Mouse (Mus musculus) liver, embryonic 13.5 days (tissue): ENCODE data around the gene Inpp5d. TPM values are rescaled to one million over a fixed set of nuclear protein-coding genes. Genes with fewer than 3 reads are reported as not detected.

Source experiments
- ATAC-seq: fragments of 200-750 bp; cut with Nextera tagmentation; 2 replicates; pipeline ENCODE4 v1.8.0; 2017; ENCODE audit warnings: low read depth, mild to moderate bottlenecking, moderate number of reproducible peaks, moderate library complexity
- DNase-seq: peaks from one replicate; pipeline ENCODE4 v3.0.0; 2022
- H3K27ac ChIP-seq: fragments of 300-500 bp; sonication (generic); 2 replicates; pipeline ENCODE4 v1.5.1; 2015; ENCODE audit warnings: moderate library complexity, mild to moderate bottlenecking, inconsistent platforms
- H3K27me3 ChIP-seq: fragments of 300-500 bp; sonication (generic); 2 replicates; pipeline ENCODE4 v1.6.1; 2015; ENCODE audit warnings: mild to moderate bottlenecking, inconsistent platforms
- H3K36me3 ChIP-seq: fragments of 300-500 bp; sonication (generic); 2 replicates; pipeline ENCODE4 v1.6.1; 2015; ENCODE audit warnings: mild to moderate bottlenecking, inconsistent platforms
- H3K4me1 ChIP-seq: fragments of 300-500 bp; sonication (generic); replicated peaks from 2 replicates; pipeline ENCODE4 v1.6.1; 2015; ENCODE audit warnings: inconsistent platforms
- H3K4me2 ChIP-seq: fragments of 300-500 bp; sonication (generic); 2 replicates; pipeline ENCODE4 v1.6.1; 2015; ENCODE audit warnings: inconsistent platforms, mild to moderate bottlenecking, moderate library complexity
- H3K4me3 ChIP-seq: fragments of 300-500 bp; sonication (generic); replicated peaks from 2 replicates; pipeline ENCODE4 v1.5.1; 2015; ENCODE audit warnings: mild to moderate bottlenecking, inconsistent platforms
- H3K9ac ChIP-seq: fragments of 300-500 bp; sonication (generic); 2 replicates; pipeline ENCODE4 v1.6.1; 2015; ENCODE audit warnings: mild to moderate bottlenecking, inconsistent platforms
- H3K9me3 ChIP-seq: fragments of 300-500 bp; sonication (generic); replicated peaks from 2 replicates; pipeline ENCODE4 v1.6.1; 2016; ENCODE audit warnings: inconsistent platforms
- WGBS: fragments of 180-500 bp; shearing (Covaris S2); methylation state at CpG from one replicate; pipeline ENCODE4 v1.1.7; 2015; ENCODE audit not compliant: insufficient replicate concordance; 5-methylcytosine and 5-hydroxymethylcytosine counted together
- polyA plus RNA-seq: library from polyadenylated mRNA; unstranded; fragments of >200 nt; fragmentation: Nextera tagmentation; extraction: Ambion mirVana; gene quantifications from 2 replicates; pipeline ENCODE4 v1.2.1, GENCODE M21; 2015

Inpp5d gene
- polyA plus RNA-seq, result 11.0 and 13.9 TPM in 2 replicates

DNA sequence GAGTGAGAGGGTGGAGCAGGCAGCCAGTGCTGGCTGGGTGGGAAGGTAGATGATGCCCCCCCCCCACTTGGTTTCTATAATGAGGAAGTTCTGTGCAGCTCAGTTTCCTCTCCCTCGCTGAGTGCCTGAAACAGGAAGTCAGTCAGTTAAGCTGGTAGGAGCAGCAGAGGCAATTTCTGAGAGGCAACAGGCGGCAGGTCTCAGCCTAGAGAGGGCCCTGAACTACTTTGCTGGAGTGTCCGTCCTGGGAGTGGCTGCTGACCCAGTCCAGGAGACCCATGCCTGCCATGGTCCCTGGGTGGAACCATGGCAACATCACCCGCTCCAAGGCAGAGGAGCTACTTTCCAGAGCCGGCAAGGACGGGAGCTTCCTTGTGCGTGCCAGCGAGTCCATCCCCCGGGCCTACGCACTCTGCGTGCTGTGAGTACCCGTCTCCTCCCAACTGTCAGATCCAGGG, at the start of gene Inpp5d:
Inpp5d (plus strand) TSS at position 102 of the 458 bp plus-strand sequence.
- Histone ChIP-seq H3K27ac (peak within 1 kb of the TSS; percentile 76), H3K36me3 (no peaks in the 10 kb centered on the region), H3K27me3 (no peaks in the 10 kb centered on the region), H3K4me1 (peaks cover 62% of the 10 kb centered on the region), H3K9me3 (no peaks in the 10 kb centered on the region), H3K4me3 (peak within 1 kb of the TSS; percentile 62), H3K9ac (peak within 1 kb of the TSS; percentile 77), H3K4me2 (peak within 1 kb of the TSS; percentile 78)
- DNase-seq (no peak), ATAC-seq (peak; percentile 61)
- 18% methylated on average over 12 of the region's 12 CpGs for WGBS

DNA sequence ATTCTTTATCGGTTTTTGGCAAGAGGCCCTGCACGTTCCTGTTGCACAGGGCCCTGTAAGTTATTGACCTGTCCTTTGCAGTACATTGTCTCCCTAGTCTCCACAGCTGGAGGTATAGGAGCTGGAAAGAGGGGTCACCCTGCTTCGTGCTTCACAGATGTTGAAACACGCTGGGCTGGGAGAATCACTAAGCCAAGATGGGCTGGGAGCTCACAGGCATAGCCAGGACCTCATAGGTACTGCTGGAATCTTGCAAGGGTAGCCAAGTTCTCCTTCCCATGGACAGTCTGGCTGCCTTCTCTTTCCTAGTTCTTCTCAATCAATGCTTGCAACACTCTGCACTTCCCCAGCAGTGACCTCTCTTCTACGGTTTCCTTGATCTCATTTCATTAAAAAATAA, 46.9 kb upstream of the Inpp5d start:
- Histone ChIP-seq H3K9ac (no peak overlapping the region), H3K4me3 (peak overlapping the region; percentile 34)
- WGBS, result 48% methylated on average over 5 of the region's 5 CpGs

DNA sequence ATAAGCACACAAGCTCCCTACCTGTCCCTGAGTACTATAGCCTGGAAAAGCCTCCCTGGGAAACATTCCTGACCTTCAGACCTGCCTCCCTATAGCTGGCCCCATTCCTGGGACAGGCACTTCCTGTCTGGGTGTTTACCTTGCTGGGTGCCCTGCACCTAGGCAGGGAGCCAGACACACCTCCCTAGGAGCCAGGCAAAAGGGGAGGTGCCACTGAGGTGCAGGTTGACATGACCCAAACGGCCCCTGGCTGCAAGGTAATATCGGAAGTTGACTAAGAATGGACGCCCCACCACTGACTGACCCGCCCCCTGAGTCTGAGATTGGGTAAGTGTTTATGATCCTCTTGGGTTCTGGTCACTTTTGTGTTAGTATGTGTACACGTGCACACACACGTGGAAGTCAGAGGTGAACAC, 46.3 kb upstream of the Inpp5d start, which contains the start of gene Ngef:
Ngef (minus strand) TSS at position 71 of the 416 bp plus-strand sequence.
- peak; percentile 6 for DNase-seq

More for the DNA sequence above, 46.9 kb upstream of the Inpp5d start:
- Histone ChIP-seq H3K4me1 (no peaks in the 10 kb centered on the region), H3K9me3 (no peaks in the 10 kb centered on the region), H3K36me3 (no peaks in the 10 kb centered on the region), H3K27me3 (no peaks in the 10 kb centered on the region), H3K27ac (peak overlapping the region; percentile 27), H3K4me2 (peak overlapping the region; percentile 36)
- DNase-seq (no peak), ATAC-seq (peak; percentile 8; the same call in 1 of the 2 replicates)

DNA sequence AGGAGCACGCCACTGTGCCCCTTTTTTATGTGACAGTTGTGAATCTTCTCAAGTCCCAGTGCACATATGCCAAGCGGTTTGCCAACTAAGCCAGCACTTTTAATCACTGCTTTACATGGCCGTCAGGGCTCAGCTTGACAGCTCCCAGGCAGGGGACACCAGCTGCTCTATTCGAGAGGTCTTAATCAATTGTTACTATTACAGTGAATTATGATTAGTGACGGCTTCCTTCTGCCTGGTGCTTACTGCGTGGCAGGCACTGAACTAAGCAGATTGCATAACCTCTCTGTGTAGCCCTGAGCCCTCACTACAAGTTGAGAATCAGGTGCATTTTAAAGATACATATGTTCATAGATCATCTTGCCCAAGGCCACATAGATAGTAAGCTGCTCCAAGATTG, 45.8 kb upstream of the Inpp5d start:
- 56% methylated on average over 6 of the region's 6 CpGs for WGBS
- no peaks in the 10 kb centered on the region for H3K27me3 ChIP-seq
- no peak overlapping the region for H3K4me3 ChIP-seq
- H3K27ac ChIP-seq, result peak overlapping the region; percentile 27; the same call in 1 of the 2 replicates
- no peak overlapping the region for H3K9ac ChIP-seq
- no peaks in the 10 kb centered on the region for H3K4me1 ChIP-seq
- peak overlapping the region; percentile 15; the same call in 1 of the 2 replicates for H3K4me2 ChIP-seq
- H3K9me3 ChIP-seq, result no peaks in the 10 kb centered on the region
- ATAC-seq, result no peak
- no peak for DNase-seq
- no peaks in the 10 kb centered on the region for H3K36me3 ChIP-seq

More for the DNA sequence above, 46.3 kb upstream of the Inpp5d start, which contains the start of gene Ngef:
- Histone ChIP-seq H3K27ac (peak within 1 kb of the TSS; percentile 27), H3K4me3 (peak within 1 kb of the TSS; percentile 34), H3K9ac (no peak within 1 kb of the TSS), H3K9me3 (no peaks in the 10 kb centered on the region), H3K27me3 (no peaks in the 10 kb centered on the region), H3K36me3 (no peaks in the 10 kb centered on the region), H3K4me1 (no peaks in the 10 kb centered on the region), H3K4me2 (peak within 1 kb of the TSS; percentile 36)
- peak; percentile 90 for ATAC-seq
- 48% methylated on average over 6 of the region's 6 CpGs for WGBS

DNA sequence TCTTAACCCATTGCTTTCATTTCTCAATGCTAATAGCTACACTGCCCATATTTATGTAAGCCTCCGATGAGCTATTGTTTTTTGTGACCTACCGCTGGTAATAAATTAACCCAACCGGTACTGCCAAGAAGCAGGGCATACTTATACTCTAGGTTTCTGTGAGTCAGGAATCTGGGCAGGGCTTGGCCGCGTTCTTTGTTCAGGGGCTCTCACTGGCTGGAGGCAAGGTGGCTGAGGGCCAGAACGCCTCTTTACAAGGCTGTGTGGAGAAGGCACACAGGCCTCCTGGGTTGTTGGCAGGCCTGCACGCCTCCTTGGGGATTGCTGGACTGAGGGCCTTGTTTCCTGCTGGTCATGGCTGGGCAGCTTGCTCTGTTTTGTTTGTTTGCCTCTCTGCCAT, 45.3 kb upstream of the Inpp5d start:
- no peaks in the 10 kb centered on the region for H3K27me3 ChIP-seq
- H3K4me2 ChIP-seq, result no peak overlapping the region
- no peak overlapping the region for H3K9ac ChIP-seq
- no peak for DNase-seq
- no peaks in the 10 kb centered on the region for H3K4me1 ChIP-seq
- H3K4me3 ChIP-seq, result no peak overlapping the region
- 72% methylated on average over 7 of the region's 7 CpGs for WGBS
- H3K27ac ChIP-seq, result no peak overlapping the region; the same call in 1 of the 2 replicates
- H3K36me3 ChIP-seq, result no peaks in the 10 kb centered on the region
- H3K9me3 ChIP-seq, result no peaks in the 10 kb centered on the region
- ATAC-seq, result no peak

DNA sequence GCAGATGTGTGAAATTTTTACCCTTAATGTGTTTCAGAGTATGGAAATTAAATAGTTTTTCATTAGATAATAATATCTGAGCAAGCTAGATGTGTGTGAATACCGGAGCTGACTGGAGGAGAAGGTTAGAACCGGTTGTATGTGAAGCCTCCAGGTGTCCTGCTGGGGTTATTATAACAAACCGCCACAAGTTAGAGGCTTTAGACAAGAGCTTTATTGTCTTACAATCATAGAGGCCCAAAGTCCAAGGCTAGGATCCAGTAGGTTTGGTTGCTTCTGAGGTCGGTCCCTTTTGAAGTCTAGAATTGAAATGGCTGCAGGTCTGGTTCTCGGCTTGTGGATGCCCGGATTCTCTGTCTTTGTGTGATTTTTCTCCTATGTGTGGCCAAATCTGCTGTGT, 41.1 kb upstream of the Inpp5d start:
- no peak for DNase-seq
- 76% methylated on average over 6 of the region's 6 CpGs for WGBS
- H3K4me1 ChIP-seq, result no peaks in the 10 kb centered on the region
- no peaks in the 10 kb centered on the region for H3K36me3 ChIP-seq
- peaks cover 9% of the 10 kb centered on the region for H3K27me3 ChIP-seq
- no peak overlapping the region for H3K27ac ChIP-seq
- no peak for ATAC-seq
- H3K9me3 ChIP-seq, result no peaks in the 10 kb centered on the region
- no peak overlapping the region for H3K4me2 ChIP-seq
- no peak overlapping the region for H3K4me3 ChIP-seq
- H3K9ac ChIP-seq, result no peak overlapping the region

DNA sequence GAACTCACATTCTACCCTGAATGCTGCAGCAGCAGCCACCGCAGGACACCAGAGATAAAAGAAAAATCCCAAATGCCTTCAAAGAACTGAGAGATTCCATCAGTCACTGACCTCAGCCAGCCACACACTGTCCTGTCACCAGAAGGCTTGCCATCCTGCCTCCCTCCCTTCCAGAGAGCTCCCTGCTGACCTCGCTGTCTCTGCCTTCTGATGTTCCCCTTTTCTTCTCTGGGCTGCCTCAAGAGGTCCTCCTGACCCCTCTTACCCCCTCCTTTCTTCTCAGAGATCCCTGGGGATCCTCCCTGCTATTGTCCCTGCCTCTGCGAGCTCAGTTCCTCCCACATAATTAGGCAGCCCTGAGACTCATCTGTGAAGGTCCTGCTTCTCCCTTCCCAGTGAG, 39.3 kb upstream of the Inpp5d start:
- H3K9ac ChIP-seq, result no peak overlapping the region
- no peak overlapping the region for H3K27ac ChIP-seq
- H3K4me2 ChIP-seq, result no peak overlapping the region
- H3K27me3 ChIP-seq, result peaks cover 9% of the 10 kb centered on the region
- no peaks in the 10 kb centered on the region for H3K9me3 ChIP-seq
- ATAC-seq, result no peak
- no peak for DNase-seq
- no peaks in the 10 kb centered on the region for H3K4me1 ChIP-seq
- no peak overlapping the region for H3K4me3 ChIP-seq
- no peaks in the 10 kb centered on the region for H3K36me3 ChIP-seq
- 12% methylated on average over 3 of the region's 3 CpGs for WGBS

DNA sequence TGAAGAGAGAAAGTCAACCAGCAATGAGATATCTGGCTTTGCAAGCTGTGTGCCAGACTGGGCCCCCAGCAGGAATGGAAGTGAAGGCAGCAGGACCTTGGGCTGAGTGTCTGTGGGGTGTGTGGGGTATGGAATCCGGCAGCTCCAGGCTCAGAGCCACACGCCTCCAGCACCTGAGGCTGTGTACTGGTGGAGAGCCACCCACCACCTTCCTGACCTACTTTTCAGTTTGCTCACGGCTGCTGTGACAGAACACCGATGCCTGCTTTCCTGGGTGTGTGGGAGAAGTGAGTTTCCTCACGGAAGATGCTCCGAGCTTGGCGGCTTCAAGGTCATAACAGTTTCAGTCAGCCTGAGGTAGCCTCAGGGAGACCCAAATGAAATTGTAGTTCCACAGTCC, 30.9 kb upstream of the Inpp5d start:
- 74% methylated on average over 7 of the region's 7 CpGs for WGBS
- H3K9ac ChIP-seq, result no peak overlapping the region
- no peak overlapping the region for H3K4me2 ChIP-seq
- no peaks in the 10 kb centered on the region; the same call in 1 of the 2 replicates for H3K4me1 ChIP-seq
- ATAC-seq (no peak), DNase-seq (no peak)
- H3K36me3 ChIP-seq, result no peaks in the 10 kb centered on the region
- no peaks in the 10 kb centered on the region for H3K27me3 ChIP-seq
- H3K9me3 ChIP-seq, result no peaks in the 10 kb centered on the region
- no peak overlapping the region for H3K27ac ChIP-seq
- no peak overlapping the region for H3K4me3 ChIP-seq

DNA sequence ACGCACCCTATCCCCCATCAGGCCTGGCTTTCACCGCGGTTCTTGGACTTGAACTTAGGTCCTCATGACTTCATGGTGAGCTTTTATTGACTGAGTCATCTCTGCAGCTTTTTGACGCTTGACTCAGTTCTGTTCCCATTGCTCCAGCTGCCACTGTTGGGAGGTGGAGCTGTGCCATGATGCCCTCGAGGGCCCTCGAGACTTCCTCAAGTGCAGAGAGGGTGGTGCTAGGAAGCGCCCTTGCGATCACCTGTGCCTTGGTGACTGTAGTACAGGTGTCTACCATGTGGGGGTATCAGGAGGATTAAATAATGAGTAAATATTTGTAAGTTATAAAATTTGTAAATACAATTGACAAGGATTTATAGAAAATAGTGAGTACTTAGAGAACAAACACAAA, 30.1 kb upstream of the Inpp5d start:
- H3K27ac ChIP-seq, result no peak overlapping the region
- no peaks in the 10 kb centered on the region for H3K27me3 ChIP-seq
- DNase-seq, result no peak
- no peak overlapping the region for H3K9ac ChIP-seq
- no peaks in the 10 kb centered on the region; the same call in 1 of the 2 replicates for H3K4me1 ChIP-seq
- ATAC-seq, result no peak
- WGBS, result 71% methylated on average over 8 of the region's 8 CpGs
- H3K4me3 ChIP-seq, result no peak overlapping the region
- H3K9me3 ChIP-seq, result no peaks in the 10 kb centered on the region
- H3K36me3 ChIP-seq, result no peaks in the 10 kb centered on the region
- H3K4me2 ChIP-seq, result no peak overlapping the region

DNA sequence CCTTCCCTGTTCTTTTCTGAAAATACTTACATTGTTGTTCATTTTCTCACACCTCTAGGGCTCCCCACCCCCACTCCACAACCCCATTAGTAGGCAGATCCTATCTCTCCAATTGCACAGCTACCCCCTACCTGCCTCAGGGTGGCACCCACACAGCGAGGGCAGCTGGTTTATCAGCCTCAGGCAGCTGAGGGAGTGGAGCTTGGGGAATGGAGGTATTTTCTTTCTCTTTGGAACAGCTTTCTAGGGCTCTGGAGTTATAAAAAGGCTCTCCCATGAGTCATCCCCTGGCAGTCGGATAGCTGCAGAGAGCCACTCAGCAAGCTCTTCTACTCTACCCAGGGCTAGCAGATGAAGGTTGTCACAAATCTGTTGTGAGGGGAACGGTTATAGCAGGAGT, 25.9 kb upstream of the Inpp5d start:
- Histone ChIP-seq H3K4me2 (no peak overlapping the region), H3K9me3 (no peaks in the 10 kb centered on the region), H3K27ac (no peak overlapping the region), H3K9ac (no peak overlapping the region), H3K4me1 (no peaks in the 10 kb centered on the region; the same call in 1 of the 2 replicates), H3K36me3 (no peaks in the 10 kb centered on the region), H3K4me3 (no peak overlapping the region), H3K27me3 (no peaks in the 10 kb centered on the region)
- ATAC-seq (no peak), DNase-seq (no peak)
- 47% methylated on average over 3 of the region's 3 CpGs for WGBS

DNA sequence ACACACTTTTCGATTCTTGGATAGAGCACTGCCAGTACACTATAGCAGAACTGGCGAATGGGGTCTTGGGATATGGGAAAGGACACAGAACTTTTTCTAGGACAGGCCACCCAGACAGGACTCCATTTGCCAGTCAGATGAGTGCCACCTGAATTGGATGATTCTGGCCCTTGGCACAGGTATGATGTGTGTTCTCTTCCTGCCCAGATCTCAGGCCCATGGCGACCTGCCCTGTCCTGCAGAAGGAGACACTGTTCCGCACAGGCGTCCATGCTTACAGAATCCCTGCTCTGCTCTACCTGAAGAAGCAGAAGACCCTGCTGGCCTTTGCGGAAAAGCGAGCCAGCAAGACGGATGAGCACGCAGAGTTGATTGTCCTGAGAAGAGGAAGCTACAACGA, 25.4 kb upstream of the Inpp5d start:
- WGBS, result 73% methylated on average over 10 of the region's 10 CpGs
- no peaks in the 10 kb centered on the region for H3K36me3 ChIP-seq
- H3K9me3 ChIP-seq, result no peaks in the 10 kb centered on the region
- no peak overlapping the region for H3K27ac ChIP-seq
- H3K27me3 ChIP-seq, result no peaks in the 10 kb centered on the region
- ATAC-seq (no peak), DNase-seq (no peak)
- no peak overlapping the region for H3K9ac ChIP-seq
- no peak overlapping the region for H3K4me2 ChIP-seq
- H3K4me3 ChIP-seq, result no peak overlapping the region
- no peaks in the 10 kb centered on the region; the same call in 1 of the 2 replicates for H3K4me1 ChIP-seq

DNA sequence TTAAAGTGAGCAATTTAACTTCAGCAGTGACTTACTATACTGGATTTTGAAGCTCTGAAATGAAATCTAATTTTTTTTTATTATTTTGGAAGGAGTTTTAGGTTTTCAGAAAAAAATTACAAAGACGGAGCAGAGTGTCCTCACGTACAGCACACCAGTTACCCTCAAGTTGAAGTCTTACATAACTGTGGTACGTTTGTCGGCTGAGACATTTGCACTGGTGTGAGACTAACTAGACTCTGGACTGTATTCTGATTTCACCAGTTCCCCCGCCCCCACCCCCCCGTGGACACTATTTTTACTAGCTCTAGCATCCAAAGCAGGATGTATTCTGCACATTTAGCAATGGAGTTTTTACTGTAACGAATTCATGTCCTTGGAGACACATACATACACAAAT, 19.6 kb upstream of the Inpp5d start:
- H3K27me3 ChIP-seq, result peaks cover 4% of the 10 kb centered on the region; the same call in 1 of the 2 replicates
- ATAC-seq (no peak), DNase-seq (no peak)
- no peaks in the 10 kb centered on the region for H3K9me3 ChIP-seq
- H3K36me3 ChIP-seq, result no peaks in the 10 kb centered on the region
- no peak overlapping the region for H3K4me2 ChIP-seq
- H3K4me1 ChIP-seq, result no peaks in the 10 kb centered on the region
- no peak overlapping the region for H3K4me3 ChIP-seq
- no peak overlapping the region for H3K27ac ChIP-seq
- no peak overlapping the region for H3K9ac ChIP-seq
- 51% methylated on average over 7 of the region's 7 CpGs for WGBS
